Mouse (Mus musculus) adipocyte (in vitro differentiated cells): Measurements from ENCODE around the gene Clcn2.
"Not testable (repeated sequence)": the region's sequence is repeated elsewhere in the genome, so short reads cannot be mapped to it uniquely, and the experiment has no call there.

Experiments
- DNase-seq: peaks from one replicate; pipeline ENCODE4 v3.0.0-alpha.2; 2016; ENCODE audit warnings: low spot score

The Clcn2 gene

DNA sequence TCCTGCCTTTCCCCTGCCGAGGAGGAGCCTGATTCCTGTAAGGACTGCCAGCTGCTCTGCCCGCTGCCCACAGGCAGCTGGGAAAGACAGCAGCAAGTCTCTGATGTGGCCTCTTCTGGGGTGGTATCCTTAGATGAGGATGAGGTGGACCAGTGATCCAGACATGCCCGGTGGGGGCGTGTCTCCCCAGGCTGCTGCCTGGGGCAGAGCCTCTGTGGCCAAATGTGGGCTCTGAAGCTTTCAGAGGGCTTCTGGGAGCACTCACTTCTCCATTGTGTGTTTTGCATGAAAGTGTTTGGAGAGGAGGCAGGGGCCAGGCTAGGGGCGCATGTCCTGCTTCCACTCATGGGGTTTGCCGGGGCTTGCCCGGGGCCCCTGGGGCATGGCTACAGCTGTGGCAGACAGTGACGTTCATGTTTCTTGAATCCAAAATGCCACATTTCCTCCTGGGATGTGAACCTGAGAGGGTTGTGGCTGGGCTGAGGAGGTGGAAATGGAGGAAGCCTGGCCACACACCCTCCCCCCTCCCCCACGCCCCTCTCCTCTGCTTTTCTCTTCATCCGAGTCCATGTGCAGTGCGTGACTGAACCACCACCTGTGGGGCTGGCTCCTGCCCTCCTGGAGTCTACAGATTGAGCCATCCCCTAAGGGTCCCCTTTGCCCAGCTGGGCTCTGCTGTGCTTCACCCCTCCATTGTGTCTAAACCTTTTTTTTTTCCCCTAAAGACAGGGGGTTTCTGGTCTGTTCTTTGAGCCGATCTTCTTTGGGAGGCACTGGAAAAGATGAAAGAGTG is 15.6 kb downstream of the Clcn2 start:
- no peak for DNase-seq

- DNase-seq: no peak
Measured at GRCm38 (mm10) chr16:20701316-20701715, 16.2 kb downstream of the Clcn2 start.

DNA sequence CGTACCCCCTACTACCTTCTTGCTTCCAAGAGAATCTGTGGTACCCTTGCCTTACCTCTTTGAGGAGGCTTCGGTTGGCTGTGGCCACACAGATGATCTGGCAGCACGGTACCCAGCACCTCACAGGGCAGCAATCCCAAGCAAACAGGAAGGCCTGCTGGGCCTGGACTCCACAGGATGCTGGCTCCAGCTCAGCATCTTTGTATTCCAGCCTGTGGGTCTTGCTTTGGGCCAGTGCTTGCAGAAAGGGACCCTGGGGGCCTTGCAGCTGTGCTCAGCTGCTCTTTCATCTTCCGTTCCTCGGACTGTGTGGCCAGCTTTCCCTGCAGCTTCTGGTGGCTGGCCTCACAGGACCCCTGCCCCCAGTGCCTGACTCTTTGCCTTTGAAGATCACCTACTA is 17.5 kb downstream of the Clcn2 start:
- no peak for DNase-seq

DNA sequence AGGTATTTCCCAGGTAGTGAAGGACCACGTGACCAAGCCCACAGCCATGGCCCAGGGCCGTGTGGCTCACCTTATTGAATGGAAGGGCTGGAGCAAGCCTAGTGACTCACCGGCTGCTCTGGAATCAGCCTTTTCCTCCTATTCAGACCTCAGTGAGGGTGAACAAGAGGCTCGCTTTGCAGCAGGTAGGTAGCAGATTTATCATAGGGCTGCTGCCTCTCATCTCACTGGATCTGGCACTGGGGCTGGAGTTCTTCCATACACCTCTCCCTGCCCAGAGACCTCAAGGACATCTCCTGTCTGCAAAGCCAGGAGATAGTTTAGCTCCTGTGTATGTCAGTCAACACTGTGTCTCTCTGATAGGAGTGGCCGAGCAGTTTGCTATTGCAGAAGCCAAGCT is 18.3 kb downstream of the Clcn2 start:
- no peak for DNase-seq

DNA sequence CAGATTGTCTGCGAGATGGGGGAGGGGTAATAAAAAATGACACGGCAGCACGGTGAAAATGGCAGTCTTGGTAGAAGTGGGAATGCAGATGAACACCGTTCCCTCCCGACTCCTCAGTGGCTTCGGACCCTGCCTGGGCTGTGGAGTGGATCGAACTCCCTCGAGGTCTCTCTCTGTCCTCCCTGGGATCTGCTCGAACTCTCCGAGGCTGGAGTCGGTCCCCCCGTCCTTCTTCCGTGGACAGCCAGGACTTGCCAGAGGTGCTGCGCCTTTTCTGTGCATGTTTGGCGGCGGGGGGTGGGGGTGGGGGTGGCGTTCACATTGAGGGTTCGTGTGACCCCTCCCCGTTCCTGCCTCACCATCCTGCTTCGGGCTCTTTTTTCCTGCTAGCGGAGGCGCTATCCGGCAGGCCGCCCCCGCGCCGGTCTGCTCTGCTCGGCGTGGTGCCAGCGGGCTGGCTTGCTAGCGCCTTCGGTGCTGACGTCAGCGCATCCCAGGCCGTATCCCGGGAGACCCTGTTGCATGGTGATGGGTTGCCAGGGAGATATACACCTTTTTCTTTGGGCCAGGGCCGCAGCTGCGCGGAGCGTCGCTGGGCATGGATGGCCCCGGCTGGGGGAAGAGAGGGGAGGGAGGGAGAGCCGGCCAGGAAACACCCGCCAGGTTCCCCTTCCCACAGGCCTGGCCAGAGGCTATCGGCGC is 21.8 kb downstream of the Clcn2 start:
- DNase-seq: no peak

- peak; percentile 65 for DNase-seq
Measured at GRCm38 (mm10) chr16:20694781-20695180, 22.8 kb downstream of the Clcn2 start.

GRCm38 (mm10) chr16:20693111-20693701 is 24.3 kb downstream of the Clcn2 start, which contains the start of gene Fam131a:
TSS of gene Fam131a (plus strand) at chr16:20693241.
- no peak for DNase-seq

DNA sequence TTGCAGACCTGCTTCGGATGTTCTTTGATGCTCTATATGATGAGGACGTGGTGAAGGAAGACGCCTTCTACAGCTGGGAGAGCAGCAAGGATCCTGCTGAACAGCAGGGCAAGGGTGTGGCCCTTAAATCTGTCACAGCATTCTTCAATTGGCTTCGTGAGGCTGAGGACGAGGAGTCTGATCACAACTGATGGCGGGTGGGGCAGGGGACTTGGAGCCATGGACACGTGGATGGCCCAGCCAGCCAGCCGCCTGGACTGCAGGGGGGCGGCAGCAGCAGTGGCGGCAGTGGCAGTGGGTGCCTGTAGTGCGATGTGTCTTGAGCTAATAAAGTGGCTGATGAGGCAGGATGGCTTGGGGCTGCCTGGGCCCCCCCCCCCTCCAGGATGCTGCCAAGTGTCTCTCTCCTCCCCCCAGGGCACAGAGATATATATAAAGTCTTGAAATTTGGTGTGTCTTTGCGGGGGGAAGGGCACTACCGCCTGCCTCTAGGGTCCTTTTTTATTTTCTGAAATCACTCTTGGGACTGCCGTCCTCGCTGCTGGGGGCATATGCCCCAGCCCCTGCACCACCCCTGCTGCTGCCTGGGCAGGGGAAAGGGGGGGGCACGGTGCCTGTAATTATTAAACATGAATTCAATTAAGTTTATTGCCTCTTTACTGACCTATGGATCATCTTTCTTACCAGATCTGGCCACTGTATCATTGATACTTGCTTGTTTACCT is 25.1 kb downstream of the Clcn2 start:
- DNase-seq: no peak

GRCm38 (mm10) chr16:20691617-20692016 is 25.9 kb downstream of the Clcn2 start:
- DNase-seq: no peak

DNA sequence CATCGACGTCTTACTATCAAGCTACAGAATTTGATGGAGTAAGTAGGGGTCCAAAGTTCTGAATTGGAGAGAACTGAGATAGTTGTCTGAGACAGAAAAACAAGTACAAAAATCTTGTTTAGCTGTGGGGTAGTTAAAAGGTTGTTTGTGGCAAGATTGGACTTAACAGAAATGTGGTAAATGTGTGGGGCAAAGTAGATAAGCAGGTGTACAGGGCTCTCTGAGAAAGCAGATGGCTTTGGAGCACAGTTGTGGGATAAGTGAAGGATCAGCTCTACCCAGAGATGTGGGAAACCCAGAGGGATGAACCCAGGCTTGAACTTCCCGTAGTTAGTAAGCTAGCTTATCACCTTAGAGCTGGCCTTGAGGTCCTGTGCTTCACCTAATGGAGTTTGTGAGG is 26.8 kb downstream of the Clcn2 start:
- DNase-seq: no peak

DNA sequence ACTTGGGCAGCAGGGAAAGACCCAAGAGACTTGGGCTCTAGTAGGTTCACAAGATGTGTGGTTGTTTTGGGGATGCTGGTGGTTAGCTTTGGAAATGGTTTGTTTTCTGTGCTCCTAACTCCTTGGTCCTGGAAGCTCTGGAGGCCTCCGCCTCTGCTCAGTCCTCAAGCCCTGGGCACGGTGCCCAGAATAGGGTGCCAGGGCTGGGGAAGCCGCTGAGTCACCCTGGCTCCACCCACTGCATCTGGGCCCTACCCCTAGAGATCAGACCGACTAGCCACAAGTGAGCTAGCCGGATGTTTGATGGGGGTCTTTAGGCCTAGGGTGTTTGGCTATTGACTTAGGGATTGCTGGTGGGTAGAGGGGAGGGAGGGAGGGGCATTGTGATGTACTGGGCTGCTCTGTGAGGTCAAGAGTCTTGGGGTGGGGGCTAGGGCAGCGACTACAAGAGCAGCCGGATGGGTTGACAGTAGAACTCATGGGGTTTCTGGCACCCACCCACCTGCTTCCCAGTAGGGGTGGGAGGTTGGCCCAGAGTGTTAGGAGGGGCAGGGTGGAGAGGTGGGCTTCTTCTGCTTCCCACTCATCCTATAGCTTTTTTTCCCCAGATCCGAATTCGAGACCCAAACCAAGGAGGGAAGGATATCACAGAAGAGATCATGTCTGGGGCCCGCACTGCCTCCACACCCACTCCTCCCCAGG is 39.4 kb downstream of the Clcn2 start:
- peak; percentile 98 for DNase-seq

DNA sequence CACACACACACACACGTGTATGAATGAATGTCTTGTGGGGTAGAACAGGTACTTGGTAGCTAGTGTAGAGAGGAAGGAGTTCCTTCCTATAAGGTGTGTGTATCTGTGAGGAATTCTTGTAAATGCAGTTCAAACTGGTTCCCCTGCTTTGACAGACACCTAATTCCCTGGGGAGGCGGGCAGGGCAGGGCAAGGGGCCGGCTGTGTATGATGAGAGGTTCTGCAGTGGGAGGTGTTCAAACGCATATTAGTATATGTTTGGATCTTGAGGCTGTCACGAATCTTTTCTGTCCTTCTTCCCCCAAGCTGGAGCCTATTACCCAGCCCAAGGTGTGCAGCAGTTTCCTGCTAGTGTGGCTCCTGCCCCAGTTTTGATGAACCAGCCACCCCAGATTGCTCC is 40.2 kb downstream of the Clcn2 start:
- DNase-seq: no peak

DNA sequence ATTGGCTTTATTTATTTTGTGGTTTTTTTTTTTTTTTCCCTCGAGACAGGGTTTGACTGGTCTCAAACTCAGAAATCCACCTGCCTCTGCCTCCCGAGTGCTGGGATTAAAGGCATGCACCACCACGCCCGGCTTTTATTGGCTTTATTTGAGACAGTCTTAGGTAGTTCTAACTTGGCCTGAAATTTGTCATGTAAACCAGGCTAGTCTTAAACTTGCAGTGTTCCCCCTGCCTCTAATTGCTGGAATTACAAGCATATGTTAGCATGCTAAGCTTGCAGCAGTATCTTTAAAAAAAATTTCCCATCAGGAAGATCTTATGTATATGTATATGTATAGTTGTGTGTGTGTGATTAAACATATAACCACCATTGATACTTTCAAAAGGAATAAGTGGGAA is 40.8 kb downstream of the Clcn2 start:
- DNase-seq: peak; percentile 39

- DNase-seq: no peak
Measured at GRCm38 (mm10) chr16:20675213-20675612, 42.3 kb downstream of the Clcn2 start.

- DNase-seq: peak; percentile 75
Measured at GRCm38 (mm10) chr16:20673706-20674303, 43.7 kb downstream of the Clcn2 start.

- peak; percentile 75 for DNase-seq
Measured at GRCm38 (mm10) chr16:20672965-20673705, 44.4 kb downstream of the Clcn2 start.

DNA sequence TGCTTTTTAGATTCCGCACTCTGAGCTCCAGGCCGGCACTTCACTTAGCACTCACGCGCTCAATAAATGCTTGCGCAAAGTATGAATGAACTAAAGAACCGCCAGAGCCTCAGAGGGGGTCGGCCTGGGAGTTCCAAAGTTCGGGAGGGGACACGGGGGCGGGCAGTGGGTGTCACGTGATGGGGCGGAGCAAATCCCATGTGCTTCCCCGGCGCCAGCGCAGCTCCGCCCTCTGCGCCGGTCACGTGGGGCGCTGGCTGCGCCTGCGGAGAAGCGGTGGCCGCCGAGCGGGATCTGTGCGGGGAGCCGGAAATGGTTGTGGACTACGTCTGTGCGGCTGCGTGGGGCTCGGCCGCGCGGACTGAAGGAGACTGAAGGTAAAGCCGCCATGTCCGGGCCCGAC is 45.0 kb downstream of the Clcn2 start:
- peak; percentile 97 for DNase-seq

DNA sequence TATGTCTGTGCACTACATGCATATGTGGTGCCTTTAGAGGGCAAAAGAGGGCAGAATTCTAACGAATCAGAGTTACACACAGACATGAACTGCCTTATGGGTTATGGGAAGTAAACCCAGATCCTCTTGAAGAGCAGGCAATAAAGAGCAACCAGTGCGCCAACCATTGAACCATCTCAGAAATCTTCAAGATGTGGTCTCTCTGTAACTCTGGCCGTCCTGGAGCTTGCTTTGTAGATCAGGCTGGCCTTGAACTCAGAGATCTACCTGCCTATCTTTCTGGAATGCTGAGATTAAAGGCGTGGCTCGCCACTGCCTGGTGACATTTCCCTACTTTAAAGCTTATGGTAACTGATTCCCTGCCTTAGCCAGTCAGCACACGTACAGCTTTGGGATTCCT is 45.7 kb downstream of the Clcn2 start:
- DNase-seq: peak; percentile 33

DNA sequence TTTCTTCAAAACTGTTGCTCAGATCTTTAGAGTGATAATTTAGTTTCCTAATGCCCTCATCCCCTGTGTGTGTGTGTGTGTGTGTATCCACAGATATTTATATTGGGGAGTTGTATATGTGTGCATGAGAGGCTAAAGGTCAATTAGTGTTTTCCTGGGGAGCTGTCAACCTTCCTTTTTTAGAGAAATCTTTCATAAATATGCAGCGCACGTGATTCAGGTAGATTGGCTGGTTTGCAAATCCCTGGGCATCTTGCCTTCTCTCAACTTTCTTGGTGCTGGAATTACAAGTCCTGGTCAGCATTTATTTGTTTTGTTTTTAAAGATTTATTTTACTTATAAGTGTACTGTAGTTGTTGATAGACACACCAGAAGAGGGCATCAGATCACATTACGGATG is 47.3 kb downstream of the Clcn2 start:
- no peak for DNase-seq

DNA sequence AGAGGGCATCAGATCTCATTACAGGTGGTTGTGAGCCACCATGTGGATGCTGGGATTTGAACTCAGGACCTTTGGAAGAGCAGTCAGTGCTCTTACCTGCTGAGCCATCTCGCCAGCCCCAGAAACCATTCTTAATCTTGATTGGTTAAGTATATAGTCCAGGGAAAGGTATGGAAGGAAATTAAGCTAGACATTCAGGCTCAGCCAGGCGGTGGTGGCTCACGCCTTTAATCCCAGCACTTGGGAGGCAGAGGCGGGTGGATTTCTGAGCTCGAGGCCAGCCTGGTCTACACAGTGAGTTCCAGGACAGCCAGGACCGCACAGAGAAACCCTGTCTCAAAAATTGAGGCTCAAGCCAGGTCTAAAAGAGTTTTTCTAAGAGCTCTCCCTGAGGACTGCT is 49.5 kb downstream of the Clcn2 start, which contains the start of gene Eif4g1:
TSS of gene Eif4g1 (plus strand) at position 301 of the 400 bp plus-strand sequence.
- not testable (repeated sequence) for DNase-seq

DNA sequence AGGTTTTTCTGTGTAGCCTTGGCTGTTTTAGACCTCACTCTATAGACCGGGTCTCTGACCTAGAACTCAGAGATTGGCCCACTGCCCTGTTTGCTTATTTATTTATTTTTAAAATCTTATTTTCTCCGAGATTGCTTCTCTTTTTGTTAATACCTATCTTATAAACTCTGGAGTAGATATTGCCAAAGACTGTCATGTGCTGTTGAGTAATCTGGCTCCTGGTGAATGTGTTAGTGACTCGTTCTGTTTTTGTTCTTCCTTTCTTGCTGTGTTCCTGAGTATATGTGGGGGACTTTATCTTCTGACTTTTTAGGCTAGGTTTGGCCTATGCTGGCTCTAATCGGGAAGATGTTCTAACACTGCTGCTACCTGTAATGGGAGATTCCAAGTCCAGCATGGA is 59.9 kb downstream of the Clcn2 start:
- no peak for DNase-seq
